In genomic region chr7:139406581-139406980, GRCm38 (mm10) we compare ENCODE assay signal across 25 mouse cellular contexts. TPM values are rescaled to one million over a fixed set of nuclear protein-coding genes. Genes with fewer than 3 reads are reported as not detected.
DNase-seq lines count a peak whose midpoint lies in the region; ATAC-seq and TF ChIP-seq lines count a peak whose summit lies in the region.
"Had no signal": no experiment of that assay in that cellular context is flagged by ENCODE, and none has a peak within 500 bp of the region (broad histone marks: within the 10 kb centered on the region; RNA-seq: fewer than 3 reads in every experiment).

No protein-coding gene starts in this region.

- TF ChIP-seq EP300 in lung, postnatal 0 days (IDR thresholded peaks at IDR 0.05) = no peak

- 52% methylated on average over 2 of the region's 2 CpGs for WGBS in lung, postnatal 0 days

- H3K4me1 ChIP-seq in lung, postnatal 0 days (ENCODE audit: insufficient read depth, low read depth, low read length) = peaks cover 35% of the 10 kb centered on the region
- H3K4me1 ChIP-seq: forebrain, embryonic 12.5 days; forebrain, embryonic 15.5 days; hindbrain, embryonic 15.5 days had no signal

- H3K36me3 ChIP-seq in lung, postnatal 0 days (ENCODE audit: insufficient read depth, low read length) = no peaks in the 10 kb centered on the region
- H3K36me3 ChIP-seq: forebrain, embryonic 12.5 days; forebrain, embryonic 15.5 days; heart, embryonic 15.5 days; hindbrain, embryonic 12.5 days; hindbrain, embryonic 15.5 days had no signal

- no peak for TF ChIP-seq CTCF in gastrocnemius, adult 2 months (IDR thresholded peaks at IDR 0.05)
- TF ChIP-seq CTCF in lung, postnatal 0 days (IDR thresholded peaks at IDR 0.05) = no peak

- peak; percentile 11 for DNase-seq in gastrocnemius, adult 2 months
- no peak for DNase-seq in gastrocnemius, postnatal 36 days
- peak; percentile 46 for DNase-seq in lung, postnatal 0 days (ENCODE audit: low spot score)
- DNase-seq in lung, postnatal 36 days = no peak
- no peak for DNase-seq in spleen, postnatal 10 days (ENCODE audit: low spot score in 2 of 2)
- DNase-seq: adrenal gland, adult 8-10 months; adrenal gland, postnatal 25 days; cerebellum, adult 18-20 months; cerebellum, adult 9-11 months; cerebellum, postnatal 25 days; embryo, embryonic 11 days; gastrocnemius, postnatal 25 days; heart, postnatal 10 days had no signal

- no peak overlapping the region for H3K4me2 ChIP-seq in lung, postnatal 0 days (replicated peaks; ENCODE audit: low read depth, low read length)
- H3K4me2 ChIP-seq: embryonic facial prominence, embryonic 13.5 days; forebrain, embryonic 12.5 days; forebrain, embryonic 15.5 days; heart, embryonic 12.5 days; heart, embryonic 15.5 days; hindbrain, embryonic 12.5 days; hindbrain, embryonic 15.5 days had no signal

- no peak overlapping the region for H3K9ac ChIP-seq in lung, postnatal 0 days (replicated peaks; ENCODE audit: low read depth)
- H3K9ac ChIP-seq: embryonic facial prominence, embryonic 13.5 days; forebrain, embryonic 12.5 days; forebrain, embryonic 15.5 days; heart, embryonic 12.5 days; heart, embryonic 15.5 days; hindbrain, embryonic 12.5 days; hindbrain, embryonic 15.5 days had no signal

- H3K27me3 ChIP-seq in lung, postnatal 0 days (replicated peaks; ENCODE audit: insufficient read depth, low read length) = no peaks in the 10 kb centered on the region
- H3K27me3 ChIP-seq: embryonic facial prominence, embryonic 13.5 days; forebrain, embryonic 12.5 days; forebrain, embryonic 15.5 days; heart, embryonic 12.5 days; heart, embryonic 15.5 days; hindbrain, embryonic 12.5 days; hindbrain, embryonic 15.5 days had no signal

- no peak overlapping the region for H3K27ac ChIP-seq in gastrocnemius, adult 2 months
- H3K27ac ChIP-seq in lung, postnatal 0 days (ENCODE audit: low read length) = no peak overlapping the region
- H3K27ac ChIP-seq: embryonic facial prominence, embryonic 10.5 days; embryonic facial prominence, embryonic 13.5 days; forebrain, embryonic 12.5 days; forebrain, embryonic 15.5 days; heart, embryonic 15.5 days; hindbrain, embryonic 12.5 days; hindbrain, embryonic 15.5 days had no signal

- H3K9me3 ChIP-seq in lung, postnatal 0 days (ENCODE audit: low read length) = no peaks in the 10 kb centered on the region
- H3K9me3 ChIP-seq: embryonic facial prominence, embryonic 10.5 days; embryonic facial prominence, embryonic 13.5 days; forebrain, embryonic 12.5 days; forebrain, embryonic 15.5 days; heart, embryonic 12.5 days; heart, embryonic 15.5 days; hindbrain, embryonic 12.5 days; hindbrain, embryonic 15.5 days had no signal

- intact Hi-C loops in gastrocnemius, adult 2 months (cut with DNase I) = no loop called here
- intact Hi-C loops in gastrocnemius, postnatal 36 days (cut with DNase I) = no loop called here

- ATAC-seq in lung, postnatal 0 days = 0 out of 2 replicates have a peak, but pooled peaks have one; percentile 17
- peak; percentile 18 for ATAC-seq in common myeloid progenitor, adult 5-6 weeks (replicated peaks; ENCODE audit: low read depth, poor library complexity, severe bottlenecking)
- ATAC-seq: CD4-positive, CD25-positive, alpha-beta regulatory T cell, adult 4 months; forebrain, embryonic 15.5 days; intestine, postnatal 0 days had no signal

- no peak overlapping the region for H3K4me3 ChIP-seq in gastrocnemius, adult 2 months
- no peak overlapping the region for H3K4me3 ChIP-seq in lung, postnatal 0 days (ENCODE audit: low read depth, low read length)
- H3K4me3 ChIP-seq: embryonic facial prominence, embryonic 10.5 days; embryonic facial prominence, embryonic 13.5 days; erythroblast, embryonic 14.5 days; forebrain, embryonic 12.5 days; forebrain, embryonic 15.5 days; heart, embryonic 12.5 days; heart, embryonic 15.5 days; hindbrain, embryonic 12.5 days; hindbrain, embryonic 15.5 days had no signal

RNA-seq across cellular contexts. Expression of gene Inpp5a, which starts 17.7 kb away (rescaled TPM):
- 10 to 100 TPM; 77.2 to 95.0 TPM for total RNA-seq in gastrocnemius, adult 2 months (2021)
- 10 to 100 TPM; 61.3 to 72.5 TPM for total RNA-seq in gastrocnemius, postnatal 36 days (2021)
- 41.3 and 44.8 TPM in 2 replicates for polyA plus RNA-seq in lung, postnatal 0 days (2015; fragmentation: Nextera tagmentation; extraction: Ambion mirVana)
- total RNA-seq in common myeloid progenitor, adult 5-6 weeks (2017) = 3.3 and 6.3 TPM in 2 replicates

Comparison
In these comparisons a context has a peak if more than half of its experiments do, and no peak if none do; other contexts are left out.
1. DNase-seq: peak in gastrocnemius, adult 2 months (single experiment) and lung, postnatal 0 days (single experiment); none in gastrocnemius, postnatal 36 days (0 of 2), lung, postnatal 36 days (single experiment) and spleen, postnatal 10 days (0 of 2).